Mouse (Mus musculus) kidney, embryonic 14.5 days (tissue): Measurements from ENCODE around the gene Olfr482. TPM values are rescaled to one million over a fixed set of nuclear protein-coding genes. Genes with fewer than 3 reads are reported as not detected.

Source experiments
- ATAC-seq: fragments of 200-750 bp; cut with Nextera tagmentation; 2 replicates; pipeline ENCODE4 v1.8.0; 2017; ENCODE audit warnings: moderate number of reproducible peaks, mild to moderate bottlenecking, moderate TSS enrichment, moderate library complexity; ENCODE audit not compliant: low FRiP score, low TSS enrichment
- H3K27ac ChIP-seq: fragments of 300-500 bp; sonication (generic); 2 replicates; pipeline ENCODE4 v1.5.1; 2014; ENCODE audit warnings: low read depth, mild to moderate bottlenecking, low read length, moderate library complexity, mixed read lengths
- H3K27me3 ChIP-seq: fragments of 300-500 bp; sonication (generic); 2 replicates; pipeline ENCODE4 v1.6.1; 2014; ENCODE audit warnings: mild to moderate bottlenecking, low read length; ENCODE audit not compliant: control insufficient read depth, insufficient read depth
- H3K36me3 ChIP-seq: fragments of 300-500 bp; sonication (generic); 2 replicates; pipeline ENCODE4 v1.6.1; 2014; ENCODE audit warnings: low read length, mixed read lengths; ENCODE audit not compliant: control insufficient read depth, insufficient read depth
- H3K4me1 ChIP-seq: fragments of 300-500 bp; sonication (generic); 2 replicates; pipeline ENCODE4 v1.6.1; 2014; ENCODE audit warnings: low read length, mixed read lengths; ENCODE audit not compliant: control insufficient read depth, insufficient read depth
- H3K4me2 ChIP-seq: fragments of 300-500 bp; sonication (generic); replicated peaks from 2 replicates; pipeline ENCODE4 v1.6.1; 2014; ENCODE audit warnings: low read depth, mild to moderate bottlenecking, low read length
- H3K4me3 ChIP-seq: fragments of 300-500 bp; sonication (generic); 2 replicates; pipeline ENCODE4 v1.5.1; 2014; ENCODE audit warnings: mild to moderate bottlenecking, low read length
- H3K9ac ChIP-seq: fragments of 300-500 bp; sonication (generic); 2 replicates; pipeline ENCODE4 v1.6.1; 2014; ENCODE audit warnings: low read depth, mild to moderate bottlenecking, low read length, moderate library complexity
- H3K9me3 ChIP-seq: fragments of 300-500 bp; sonication (generic); 2 replicates; pipeline ENCODE4 v1.6.1; 2016; ENCODE audit warnings: low read length; ENCODE audit not compliant: control insufficient read depth
- WGBS: fragments of 180-500 bp; shearing (Covaris S2); extraction: QIAGEN DNeasy Blood & Tissue Kit; methylation state at CpG from one replicate; pipeline ENCODE4 v1.1.7; 2014; 5-methylcytosine and 5-hydroxymethylcytosine counted together
- polyA plus RNA-seq: library from polyadenylated mRNA; unstranded; fragments of >200 nt; fragmentation: Nextera tagmentation; extraction: Ambion mirVana; gene quantifications from 2 replicates; pipeline ENCODE4 v1.2.1, GENCODE M21; 2014

Olfr482 gene
- 0.09 TPM in 1 of 2 replicates, not detected in the other for polyA plus RNA-seq

DNA sequence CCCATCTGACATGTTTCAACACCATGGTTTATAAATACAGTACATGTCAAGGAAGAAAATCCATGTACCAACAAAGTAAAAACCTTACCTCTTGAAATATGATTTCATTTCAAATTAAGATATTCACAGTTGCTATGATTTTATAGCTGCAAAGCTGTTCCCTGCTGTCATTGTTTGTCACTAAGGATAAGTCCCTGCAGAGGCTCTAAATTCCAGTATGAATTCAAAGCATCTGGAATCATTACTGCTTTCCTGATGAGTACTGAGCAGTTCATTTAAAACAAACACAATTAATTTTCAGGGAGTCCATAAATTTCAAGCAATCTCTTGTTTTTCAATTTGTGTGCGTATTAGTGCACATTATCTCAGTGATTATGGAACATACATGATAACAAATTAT is at the start of gene Olfr482:
Olfr482 (minus strand) TSS at position 101 of the 400 bp plus-strand sequence.
- no peaks in the 10 kb centered on the region for H3K9me3 ChIP-seq
- H3K36me3 ChIP-seq = no peaks in the 10 kb centered on the region
- no peak for ATAC-seq
- H3K4me2 ChIP-seq = no peak within 1 kb of the TSS
- no peaks in the 10 kb centered on the region for H3K4me1 ChIP-seq
- H3K4me3 ChIP-seq = no peak within 1 kb of the TSS
- no peaks in the 10 kb centered on the region for H3K27me3 ChIP-seq
- no peak within 1 kb of the TSS for H3K27ac ChIP-seq
- H3K9ac ChIP-seq = no peak within 1 kb of the TSS
- 77% methylated on average over 1 of the region's 1 CpGs for WGBS

DNA sequence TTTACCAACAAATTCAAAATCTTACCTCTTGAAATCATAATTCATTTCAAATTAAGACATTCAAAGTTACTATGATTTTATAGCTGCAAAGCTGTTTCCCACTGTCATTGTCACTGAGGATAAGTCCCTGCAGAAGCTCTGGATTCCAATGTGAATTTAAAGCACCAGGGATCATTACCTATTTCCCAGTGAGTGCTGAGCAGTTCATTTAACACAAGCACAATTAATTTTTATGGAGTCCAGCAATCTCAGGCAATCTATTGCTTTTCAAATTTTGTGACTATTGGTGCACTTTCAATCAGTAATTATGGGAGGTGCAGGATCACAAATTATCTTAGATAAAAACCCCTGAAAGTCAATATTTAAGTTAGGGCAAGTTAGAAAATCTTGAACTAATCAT is 30.0 kb upstream of the Olfr482 start, which contains the start of gene Olfr484:
Olfr484 (minus strand) TSS at position 101 of the 400 bp plus-strand sequence.
- no peaks in the 10 kb centered on the region for H3K27me3 ChIP-seq
- H3K9me3 ChIP-seq = no peaks in the 10 kb centered on the region
- H3K27ac ChIP-seq = no peak within 1 kb of the TSS
- H3K4me3 ChIP-seq = no peak within 1 kb of the TSS
- no peak for ATAC-seq
- H3K9ac ChIP-seq = no peak within 1 kb of the TSS
- H3K36me3 ChIP-seq = no peaks in the 10 kb centered on the region
- H3K4me2 ChIP-seq = no peak within 1 kb of the TSS
- H3K4me1 ChIP-seq = no peaks in the 10 kb centered on the region

DNA sequence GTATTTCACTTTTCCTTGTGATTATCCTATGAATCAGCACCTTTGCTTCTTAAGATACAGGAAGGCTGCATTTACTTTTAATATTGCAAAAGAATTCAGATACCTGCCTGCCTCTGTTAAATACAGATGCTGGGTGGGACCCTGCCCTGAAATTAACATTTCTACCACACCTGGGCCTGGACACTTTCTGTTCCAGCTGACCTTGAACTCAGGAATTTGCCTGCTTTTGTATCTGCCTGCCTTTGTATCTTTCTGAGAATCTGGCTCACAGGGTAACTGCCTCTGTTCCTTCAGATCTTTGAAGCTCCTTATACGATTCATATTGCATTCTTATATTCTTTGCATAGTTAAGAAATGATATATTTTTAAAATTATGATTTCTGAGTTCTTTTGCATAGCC is 24.0 kb upstream of the Olfr482 start:
- ATAC-seq = no peak
- Histone ChIP-seq H3K9me3 (no peaks in the 10 kb centered on the region), H3K27me3 (no peaks in the 10 kb centered on the region), H3K36me3 (no peaks in the 10 kb centered on the region), H3K4me3 (no peak overlapping the region), H3K9ac (no peak overlapping the region), H3K4me1 (no peaks in the 10 kb centered on the region), H3K4me2 (no peak overlapping the region), H3K27ac (no peak overlapping the region)
- 54% methylated on average over 1 of the region's 1 CpGs for WGBS

DNA sequence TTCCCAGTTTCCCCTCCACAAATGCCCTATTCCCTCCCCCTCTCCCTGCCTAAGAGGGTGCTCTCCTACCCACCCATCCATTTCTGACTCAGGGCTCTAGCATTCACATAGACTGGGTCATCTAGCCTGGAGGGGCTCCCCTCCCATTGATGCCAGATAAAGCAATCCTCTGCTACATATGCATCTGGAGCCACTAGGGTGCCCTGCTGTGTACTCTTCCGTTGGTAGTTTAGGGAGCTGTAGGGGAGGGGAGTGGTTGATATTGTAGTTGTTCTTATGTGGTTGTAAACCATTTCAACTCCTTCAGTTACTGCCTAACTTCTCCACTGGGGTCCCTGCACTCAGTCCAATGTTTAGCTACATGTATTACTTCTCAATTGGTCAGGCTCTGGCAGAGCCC is 23.3 kb upstream of the Olfr482 start:
- no peak overlapping the region for H3K4me3 ChIP-seq
- H3K27me3 ChIP-seq = no peaks in the 10 kb centered on the region
- H3K4me2 ChIP-seq = no peak overlapping the region
- no peak overlapping the region for H3K27ac ChIP-seq
- no peaks in the 10 kb centered on the region for H3K9me3 ChIP-seq
- no peaks in the 10 kb centered on the region for H3K36me3 ChIP-seq
- ATAC-seq = no peak
- WGBS = 7% methylated on average over 1 of the region's 1 CpGs
- H3K4me1 ChIP-seq = no peaks in the 10 kb centered on the region
- no peak overlapping the region for H3K9ac ChIP-seq

DNA sequence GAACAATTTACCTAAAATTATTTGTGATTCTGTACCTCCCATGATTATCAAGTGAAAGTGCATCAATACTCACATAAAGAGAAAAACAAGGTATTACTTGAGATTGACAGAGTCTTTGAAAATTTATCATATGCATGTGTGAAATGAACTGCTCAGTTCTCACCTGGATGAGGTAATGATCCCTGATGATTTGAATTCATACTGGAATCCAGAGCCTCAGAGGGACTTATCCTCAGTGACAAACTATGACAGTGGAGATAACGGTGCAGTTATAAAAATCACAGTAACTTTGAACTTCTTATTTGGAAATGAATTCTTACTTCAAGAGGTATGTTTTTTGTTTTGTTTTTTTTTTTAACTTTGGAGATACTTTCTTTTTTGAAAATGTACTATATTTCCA is 3.2 kb upstream of the Olfr482 start, which contains the start of gene Olfr483:
Olfr483 (plus strand) TSS at position 301 of the 400 bp plus-strand sequence.
- ATAC-seq = no peak
- Histone ChIP-seq H3K4me3 (no peak within 1 kb of the TSS), H3K4me1 (no peaks in the 10 kb centered on the region), H3K9me3 (no peaks in the 10 kb centered on the region), H3K36me3 (no peaks in the 10 kb centered on the region), H3K4me2 (no peak within 1 kb of the TSS), H3K27me3 (no peaks in the 10 kb centered on the region), H3K27ac (no peak within 1 kb of the TSS), H3K9ac (no peak within 1 kb of the TSS)
- WGBS = 86% methylated on average over 1 of the region's 1 CpGs

DNA sequence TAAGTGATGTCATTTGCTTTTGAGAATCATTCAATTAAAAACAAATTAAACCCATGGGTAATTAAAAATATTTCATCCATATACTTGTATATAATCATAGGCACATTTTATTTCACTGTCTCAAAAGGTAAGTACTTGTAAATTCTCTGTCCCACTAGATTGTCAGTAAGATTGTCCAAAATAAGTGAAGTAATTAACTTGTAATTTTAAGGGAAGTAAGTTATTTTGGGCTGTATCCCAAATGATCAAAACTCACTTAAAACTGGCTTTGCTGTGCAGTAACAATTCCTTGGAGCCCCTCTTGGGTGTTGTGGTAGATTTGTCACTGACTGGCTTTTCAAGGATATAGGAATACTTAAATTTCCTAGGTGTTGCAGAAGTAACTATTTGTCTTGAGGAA is 17.8 kb downstream of the Olfr482 start, which contains the start of gene Olfr481:
Olfr481 (plus strand) TSS at position 301 of the 400 bp plus-strand sequence.
- Histone ChIP-seq H3K4me1 (no peaks in the 10 kb centered on the region), H3K36me3 (no peaks in the 10 kb centered on the region), H3K27ac (no peak within 1 kb of the TSS), H3K9ac (no peak within 1 kb of the TSS), H3K4me3 (no peak within 1 kb of the TSS), H3K27me3 (no peaks in the 10 kb centered on the region), H3K9me3 (no peaks in the 10 kb centered on the region), H3K4me2 (no peak within 1 kb of the TSS)
- no peak for ATAC-seq

DNA sequence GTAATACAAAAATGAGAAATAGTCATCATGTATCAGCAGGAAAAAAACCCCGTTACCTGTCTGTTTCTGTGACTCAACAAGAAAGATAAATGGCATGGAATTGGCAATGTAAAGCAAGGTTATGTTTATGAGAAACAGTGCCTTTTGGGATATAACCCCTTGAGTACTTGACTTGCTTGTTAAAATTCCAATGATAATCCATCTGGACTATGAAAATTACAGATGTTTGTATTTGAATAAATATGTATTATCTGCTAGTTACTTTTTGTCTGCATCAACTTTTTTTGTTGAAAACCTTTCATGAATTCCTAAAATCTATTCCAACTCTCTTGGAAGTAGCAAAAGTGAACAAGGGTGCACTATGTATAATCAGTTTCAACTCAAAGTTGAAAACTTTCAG is 30.1 kb downstream of the Olfr482 start, which contains the start of gene Olfr480:
Olfr480 (minus strand) TSS at position 101 of the 400 bp plus-strand sequence.
- ATAC-seq = no peak
- Histone ChIP-seq H3K27ac (no peak within 1 kb of the TSS), H3K4me1 (no peaks in the 10 kb centered on the region), H3K36me3 (no peaks in the 10 kb centered on the region), H3K4me2 (no peak within 1 kb of the TSS), H3K9me3 (no peaks in the 10 kb centered on the region), H3K4me3 (no peak within 1 kb of the TSS), H3K27me3 (no peaks in the 10 kb centered on the region), H3K9ac (no peak within 1 kb of the TSS)
- WGBS = 85% methylated on average over 1 of the region's 1 CpGs

DNA sequence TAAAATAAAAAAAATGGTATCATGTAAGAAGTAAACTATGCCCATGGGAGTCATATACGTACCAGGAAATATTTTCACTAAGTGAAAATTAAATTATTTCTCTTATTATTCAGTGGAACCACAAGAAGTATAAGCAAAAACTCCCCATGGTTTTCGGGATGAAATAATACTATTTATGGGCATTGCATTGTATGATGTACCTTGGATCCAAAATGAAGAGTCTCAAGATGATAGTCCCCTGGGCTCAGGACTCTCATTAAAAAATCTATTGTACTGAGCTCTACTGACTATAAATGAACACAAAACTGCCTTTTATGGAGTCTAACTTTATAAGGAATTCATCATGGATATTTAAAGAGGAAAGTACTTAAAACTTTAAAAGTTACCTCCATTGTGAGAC is 47.0 kb downstream of the Olfr482 start, which contains the start of gene Olfr479:
Olfr479 (plus strand) TSS at position 301 of the 400 bp plus-strand sequence.
- H3K9ac ChIP-seq = no peak within 1 kb of the TSS
- H3K27ac ChIP-seq = no peak within 1 kb of the TSS
- no peaks in the 10 kb centered on the region for H3K36me3 ChIP-seq
- H3K27me3 ChIP-seq = no peaks in the 10 kb centered on the region
- H3K4me3 ChIP-seq = no peak within 1 kb of the TSS
- H3K4me2 ChIP-seq = no peak within 1 kb of the TSS
- no peaks in the 10 kb centered on the region for H3K4me1 ChIP-seq
- H3K9me3 ChIP-seq = no peaks in the 10 kb centered on the region
- ATAC-seq = no peak
- 92% methylated on average over 2 of the region's 2 CpGs for WGBS
